Mouse (Mus musculus) CH12.LX (cell line): ENCODE data around the gene Rgs16. TPM values are rescaled to one million over a fixed set of nuclear protein-coding genes. Genes with fewer than 3 reads are reported as not detected.

ENCODE experiments used
- DNase-seq: peaks from one replicate; pipeline ENCODE4 v3.0.0-alpha.2; 2013; ENCODE audit errors: extremely low read depth
- H3K27ac ChIP-seq: 2 replicates; pipeline ENCODE4 v1.5.1; 2012; ENCODE audit warnings: low read depth, mild to moderate bottlenecking, control low read depth, moderate library complexity; ENCODE audit not compliant: insufficient read depth
- H3K27me3 ChIP-seq: replicated peaks from 2 replicates; pipeline ENCODE3; 2012; ENCODE audit warnings: inconsistent platforms
- H3K36me3 ChIP-seq, 2 experiments: replicated peaks in 1 of 2; 2 replicates each; pipeline versions ENCODE3 to v1.6.1; 2012; ENCODE audit warnings: inconsistent platforms in 1 of 2, low read length in 1 of 2, mild to moderate bottlenecking in 1 of 2, mixed read lengths in 1 of 2, moderate library complexity in 1 of 2; ENCODE audit not compliant: control insufficient read depth in 1 of 2, insufficient read depth in 1 of 2
- H3K4me1 ChIP-seq, 2 experiments: 2 replicates each; pipeline ENCODE4 v1.6.1; 2012; ENCODE audit warnings: inconsistent platforms in 1 of 2, moderate library complexity in 1 of 2; ENCODE audit not compliant: insufficient read depth in 2 of 2, control insufficient read depth in 1 of 2
- H3K4me2 ChIP-seq: 2 replicates; pipeline ENCODE4 v1.6.1; 2012; ENCODE audit warnings: low read depth, mild to moderate bottlenecking, control low read depth; ENCODE audit not compliant: poor library complexity, insufficient read depth, severe bottlenecking
- H3K4me3 ChIP-seq, 3 experiments: fragments of 150-350 bp in 1 of 3; sonication (generic) in 1 of 3; replicated peaks in 1 of 3; 2 replicates each; pipeline versions ENCODE3 to v1.5.1; 2011 to 2012; ENCODE audit warnings: low read depth in 2 of 3, low read length in 2 of 3, mild to moderate bottlenecking in 2 of 3, moderate library complexity in 2 of 3, control low read depth in 1 of 3, improper control_type of control experiment in 1 of 3, inconsistent platforms in 1 of 3, mixed read lengths in 1 of 3; ENCODE audit not compliant: poor library complexity in 1 of 3
- H3K79me2 ChIP-seq: replicated peaks from 2 replicates; pipeline ENCODE4 v1.6.1; 2012; ENCODE audit warnings: mild to moderate bottlenecking, moderate library complexity; ENCODE audit not compliant: control insufficient read depth, poor library complexity, insufficient read depth, severe bottlenecking; ENCODE audit errors: extremely low read depth
- H3K9ac ChIP-seq: 2 replicates; pipeline ENCODE4 v1.6.1; 2012; ENCODE audit warnings: low read depth, mild to moderate bottlenecking, control low read depth, moderate library complexity; ENCODE audit not compliant: insufficient read depth
- H3K9me3 ChIP-seq: replicated peaks from 2 replicates; pipeline ENCODE3; 2012; ENCODE audit warnings: low read length, inconsistent platforms, mixed read lengths
- E2F4 ChIP-seq: IDR thresholded peaks from 2 replicates; pipeline ENCODE4 v1.6.1; 2011; ENCODE audit warnings: low read depth, low read length, improper control_type of control experiment; ENCODE audit not compliant: insufficient replicate concordance
- EP300 ChIP-seq: IDR thresholded peaks from 2 replicates; pipeline ENCODE4 v1.6.1; 2011; ENCODE audit warnings: low read length, improper control_type of control experiment
- ETS1 ChIP-seq: conservative IDR thresholded peaks from 2 replicates; pipeline ENCODE4 v1.6.1; 2012; ENCODE audit warnings: low read depth, mild to moderate bottlenecking, inconsistent platforms, low read length, improper control_type of control experiment, moderate library complexity
- GABPA ChIP-seq: IDR thresholded peaks from 2 replicates; pipeline ENCODE4 v1.6.1; 2012; ENCODE audit warnings: low read depth, low read length, improper control_type of control experiment, inconsistent platforms; ENCODE audit not compliant: insufficient replicate concordance
- HCFC1 ChIP-seq: IDR thresholded peaks from 2 replicates; pipeline ENCODE4 v1.6.1; 2012; ENCODE audit warnings: low read depth, mild to moderate bottlenecking, inconsistent platforms, low read length, improper control_type of control experiment
- IRF4 ChIP-seq: IDR thresholded peaks from 2 replicates; pipeline ENCODE4 v1.6.1; 2014; ENCODE audit warnings: low read depth, mild to moderate bottlenecking, inconsistent platforms, low read length, improper control_type of control experiment
- JUND ChIP-seq: conservative IDR thresholded peaks from 2 replicates; pipeline ENCODE4 v1.6.1; 2011; ENCODE audit warnings: low read depth, low read length, improper control_type of control experiment
- MAFK ChIP-seq: IDR thresholded peaks from 2 replicates; pipeline ENCODE4 v1.6.1; 2011; ENCODE audit warnings: low read length, improper control_type of control experiment; ENCODE audit not compliant: insufficient replicate concordance
- MAZ ChIP-seq: IDR thresholded peaks from 2 replicates; pipeline ENCODE4 v1.6.1; 2012; ENCODE audit warnings: low read depth, mild to moderate bottlenecking, inconsistent platforms, low read length, improper control_type of control experiment, moderate library complexity
- MXI1 ChIP-seq: IDR thresholded peaks from 2 replicates; pipeline ENCODE4 v1.6.1; 2011; ENCODE audit warnings: mild to moderate bottlenecking, low read depth, low read length, improper control_type of control experiment
- MYC ChIP-seq: IDR thresholded peaks from 2 replicates; pipeline ENCODE4 v1.6.1; 2011; ENCODE audit warnings: low read depth, mild to moderate bottlenecking, improper control_type of control experiment, low read length
- NRF1 ChIP-seq: IDR thresholded peaks from 2 replicates; pipeline ENCODE4 v1.6.1; 2014; ENCODE audit warnings: low read depth, mild to moderate bottlenecking, inconsistent platforms, low read length, improper control_type of control experiment, moderate library complexity
- POLR2AphosphoS2 ChIP-seq: IDR thresholded peaks from 2 replicates; pipeline ENCODE4 v1.6.1; 2011; ENCODE audit warnings: low read depth, low read length, improper control_type of control experiment
- RAD21 ChIP-seq: IDR thresholded peaks from 2 replicates; pipeline ENCODE4 v1.6.1; 2011; ENCODE audit warnings: low read depth, mild to moderate bottlenecking, low read length, improper control_type of control experiment, moderate library complexity
- SIN3A ChIP-seq: IDR thresholded peaks from 2 replicates; pipeline ENCODE4 v1.6.1; 2012; ENCODE audit warnings: low read length, improper control_type of control experiment, inconsistent platforms
- SMC3 ChIP-seq: IDR thresholded peaks from 2 replicates; pipeline ENCODE4 v1.6.1; 2011; ENCODE audit warnings: low read depth, low read length, improper control_type of control experiment
- TBP ChIP-seq: conservative IDR thresholded peaks from 2 replicates; pipeline ENCODE4 v1.6.1; 2011; ENCODE audit warnings: low read depth, low read length, improper control_type of control experiment
- USF2 ChIP-seq: conservative IDR thresholded peaks from 2 replicates; pipeline ENCODE4 v1.6.1; 2011; ENCODE audit warnings: low read depth, low read length, improper control_type of control experiment
- ZMIZ1 ChIP-seq: IDR thresholded peaks from 2 replicates; pipeline ENCODE4 v1.6.1; 2012; ENCODE audit warnings: low read depth, mild to moderate bottlenecking, inconsistent platforms, low read length, improper control_type of control experiment
- ZNF384 ChIP-seq: IDR thresholded peaks from 2 replicates; pipeline ENCODE4 v1.6.1; 2012; ENCODE audit warnings: low read depth, low read length, improper control_type of control experiment, inconsistent platforms
- dilution Hi-C: fragments of 300-500 bp; cut with MboI; formaldehyde crosslinking; loops from 2 replicates; pipeline ENCODE4 v1.14.3; 2020; ENCODE audit warnings: low sequenced_read_pairs; ENCODE audit not compliant: extremely low pct_unique_long_range_greater_than_20kb, extremely low pct_ligation_motif_present
- in situ Hi-C: fragments of 300-500 bp; cut with MboI; formaldehyde crosslinking; loops from 3 replicates; pipeline ENCODE4 v1.14.3; 2019; ENCODE audit warnings: low sequenced_read_pairs, low pct_ligation_motif_present, low pct_unique_long_range_greater_than_20kb, mixed read lengths
- polyA plus RNA-seq: library from polyadenylated mRNA; unstranded; fragments of >175 nt; gene quantifications from 2 replicates; pipeline ENCODE4 v1.2.1, GENCODE M21; 2012; ENCODE audit warnings: low read depth; ENCODE audit not compliant: insufficient read length
- total RNA-seq, 2 experiments: library from RNA; depleted of rRNA; stranded (reverse); fragments of 300-350 nt in 1 of 2; fragments of >200 nt in 1 of 2; gene quantifications; 2 replicates each; pipeline ENCODE4 v1.2.3; 2012 to 2014

Rgs16 gene
- total and polyA plus RNA-seq, 3 experiments, result 0.15 to 0.26 (median 0.21) TPM

DNA sequence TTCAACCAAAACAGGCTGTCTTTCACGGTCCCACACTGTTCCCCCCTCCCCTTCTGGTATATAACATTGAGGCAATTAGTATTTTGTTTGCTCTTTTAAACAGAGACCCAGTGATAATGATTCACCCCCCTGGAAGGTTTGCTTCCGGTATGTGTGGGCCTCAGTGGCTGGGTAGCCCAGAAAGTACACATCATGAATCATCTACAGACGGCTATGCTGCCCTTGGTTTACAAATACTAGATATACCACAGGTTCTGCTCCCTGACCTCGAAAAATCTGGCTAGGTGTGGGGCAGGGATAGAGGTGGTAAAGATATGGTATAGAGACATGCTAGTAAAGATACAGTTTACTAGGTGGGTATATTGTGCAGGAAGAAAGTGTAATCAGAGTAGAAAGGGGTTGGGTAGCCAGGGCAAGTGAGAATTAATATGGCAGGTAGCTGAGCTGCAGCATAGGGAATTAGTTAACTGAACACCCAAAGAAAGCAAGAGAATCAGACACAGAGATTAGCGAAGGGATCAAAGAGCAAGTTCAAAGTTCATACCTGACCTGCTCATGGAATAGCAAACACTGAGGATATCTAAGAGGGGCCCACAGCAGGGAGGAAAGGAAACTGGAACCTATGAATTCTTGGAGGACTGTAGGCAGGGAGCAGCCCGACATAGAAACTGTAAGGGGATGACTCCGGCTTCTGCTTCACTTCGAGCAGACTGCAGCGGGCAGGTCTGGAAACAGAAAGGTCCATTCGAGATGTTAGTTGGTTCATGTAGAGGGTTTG is 30.0 kb downstream of the Rgs16 start:
- Histone ChIP-seq H3K9me3 (no peaks in the 10 kb centered on the region), H3K9ac (no peak overlapping the region), H3K79me2 (no peaks in the 10 kb centered on the region), H3K4me1 (peaks cover 20 to 39% of the 10 kb centered on the region in 2 experiments), H3K4me3 (no peak overlapping the region), H3K36me3 (no peaks in the 10 kb centered on the region), H3K4me2 (no peak overlapping the region), H3K27ac (no peak overlapping the region)
- in situ Hi-C loops (no loop called here), dilution Hi-C loops (no loop called here)
- no peak for TF ChIP-seq NRF1
- TF ChIP-seq MYC, result no peak
- TF ChIP-seq HCFC1, result no peak
- no peak for TF ChIP-seq RAD21
- no peak for TF ChIP-seq SMC3
- TF ChIP-seq IRF4, result no peak
- TF ChIP-seq GABPA, result no peak
- no peak for TF ChIP-seq ETS1
- TF ChIP-seq JUND, result no peak
- no peak for TF ChIP-seq MAZ
- TF ChIP-seq SIN3A, result no peak
- TF ChIP-seq, all 38 proteins: peak for 0
- no peak for DNase-seq
- H3K27me3 ChIP-seq, result no peaks in the 10 kb centered on the region

DNA sequence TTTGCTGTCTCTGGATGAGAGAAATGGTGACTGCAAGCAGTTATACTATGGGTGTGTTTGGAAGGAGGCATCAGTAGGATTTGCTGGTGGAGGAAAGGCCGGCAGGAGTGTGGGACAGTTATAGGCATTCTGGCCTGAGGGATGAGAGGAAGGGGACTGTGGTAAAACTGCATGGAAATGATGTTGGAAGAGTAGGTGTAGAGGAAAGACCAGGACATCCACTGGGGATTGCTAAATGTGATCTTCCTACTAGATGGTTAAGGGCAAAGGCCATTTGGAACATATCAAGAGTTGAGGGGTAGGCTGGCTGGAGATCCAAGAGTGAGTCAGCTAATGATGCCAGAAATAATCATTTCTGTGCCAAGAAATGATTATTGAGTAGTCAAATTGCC is 30.6 kb downstream of the Rgs16 start:
- Histone ChIP-seq H3K9me3 (no peaks in the 10 kb centered on the region), H3K4me1 (peaks cover 19 to 42% of the 10 kb centered on the region in 2 experiments), H3K79me2 (no peaks in the 10 kb centered on the region), H3K4me3 (no peak overlapping the region), H3K36me3 (no peaks in the 10 kb centered on the region), H3K4me2 (no peak overlapping the region), H3K9ac (no peak overlapping the region), H3K27ac (no peak overlapping the region), H3K27me3 (no peaks in the 10 kb centered on the region)
- in situ Hi-C loops, result no loop called here
- DNase-seq, result no peak
- TF ChIP-seq MAFK, result no peak
- TF ChIP-seq E2F4, result no peak
- TF ChIP-seq ZNF384, result no peak
- TF ChIP-seq NRF1, result no peak
- no peak for TF ChIP-seq MXI1
- TF ChIP-seq JUND, result no peak
- TF ChIP-seq HCFC1, result no peak
- no peak for TF ChIP-seq TBP
- TF ChIP-seq POLR2AphosphoS2, result no peak
- no peak for TF ChIP-seq ZMIZ1
- no peak for TF ChIP-seq USF2
- no peak for TF ChIP-seq EP300
- dilution Hi-C loops, result no loop called here
